Mouse (Mus musculus) R1 (cell line): ENCODE results near the gene Guca2b.
A peak's percentile ranks its signal among the peaks of the same experiment; 100 is the strongest.

ENCODE experiments used
- DNase-seq: peaks from one replicate; pipeline ENCODE4 v3.0.0-alpha.2; 2018; ENCODE audit warnings: low read depth, low spot score

The Guca2b gene

GRCm38 (mm10) chr4:119658731-119659130, at the start of gene Guca2b:
Gene Guca2b, minus strand, starts transcription at chr4:119658954.
- no peak for DNase-seq

GRCm38 (mm10) chr4:119707751-119708150, 49.0 kb upstream of the Guca2b start:
- peak; percentile 26 for DNase-seq

GRCm38 (mm10) chr4:119707326-119707725, 48.6 kb upstream of the Guca2b start:
- DNase-seq = no peak

GRCm38 (mm10) chr4:119703965-119704364, 45.2 kb upstream of the Guca2b start:
- no peak for DNase-seq

GRCm38 (mm10) chr4:119701269-119701954, 42.7 kb upstream of the Guca2b start:
- DNase-seq = no peak

- no peak for DNase-seq
Observed at GRCm38 (mm10) chr4:119698339-119698738, 39.6 kb upstream of the Guca2b start.

- no peak for DNase-seq
Observed at GRCm38 (mm10) chr4:119685746-119686145, 27.0 kb upstream of the Guca2b start.

- DNase-seq = peak; percentile 60
Observed at GRCm38 (mm10) chr4:119682596-119682995, 23.8 kb upstream of the Guca2b start.

GRCm38 (mm10) chr4:119672685-119673084, 13.9 kb upstream of the Guca2b start:
- DNase-seq = peak; percentile 43

- DNase-seq = no peak
Observed at GRCm38 (mm10) chr4:119671164-119671563, 12.4 kb upstream of the Guca2b start.

GRCm38 (mm10) chr4:119670736-119671135, 12.0 kb upstream of the Guca2b start:
- DNase-seq = no peak

GRCm38 (mm10) chr4:119670210-119670555, 11.4 kb upstream of the Guca2b start:
- no peak for DNase-seq

- no peak for DNase-seq
Observed at GRCm38 (mm10) chr4:119669356-119670209, 10.8 kb upstream of the Guca2b start.

- DNase-seq = no peak
Observed at GRCm38 (mm10) chr4:119668596-119668995, 9.8 kb upstream of the Guca2b start.

GRCm38 (mm10) chr4:119668185-119668584, 9.4 kb upstream of the Guca2b start:
- no peak for DNase-seq

GRCm38 (mm10) chr4:119667454-119667853, 8.7 kb upstream of the Guca2b start:
- DNase-seq = peak; percentile 74

- DNase-seq = no peak
Observed at GRCm38 (mm10) chr4:119666116-119666515, 7.4 kb upstream of the Guca2b start.

- no peak for DNase-seq
Observed at GRCm38 (mm10) chr4:119665166-119665565, 6.4 kb upstream of the Guca2b start.

GRCm38 (mm10) chr4:119663409-119664095, 4.8 kb upstream of the Guca2b start:
- no peak for DNase-seq

GRCm38 (mm10) chr4:119662976-119663375, 4.2 kb upstream of the Guca2b start:
- no peak for DNase-seq

GRCm38 (mm10) chr4:119662151-119662550, 3.4 kb upstream of the Guca2b start:
- no peak for DNase-seq

- no peak for DNase-seq
Observed at GRCm38 (mm10) chr4:119660007-119660406, 1.3 kb upstream of the Guca2b start.
